Mouse (Mus musculus) lung, embryonic 14.5 days (tissue): Measurements from ENCODE around the gene Slc28a3. TPM values are rescaled to one million over a fixed set of nuclear protein-coding genes. Genes with fewer than 3 reads are reported as not detected.
A peak's percentile ranks its signal among the peaks of the same experiment; 100 is the strongest.

ENCODE experiments used
- ATAC-seq: fragments of 200-750 bp; cut with Nextera tagmentation; 2 replicates; pipeline ENCODE4 v1.8.0; 2017; ENCODE audit warnings: mild to moderate bottlenecking, moderate TSS enrichment, moderate library complexity; ENCODE audit not compliant: insufficient read depth
- DNase-seq: peaks from one replicate; pipeline ENCODE4 v3.0.0-alpha.2; 2015
- H3K27ac ChIP-seq: fragments of 300-500 bp; sonication (generic); 2 replicates; pipeline ENCODE4 v1.5.1; 2014; ENCODE audit warnings: low read depth, mild to moderate bottlenecking, moderate library complexity
- H3K27me3 ChIP-seq: fragments of 300-500 bp; sonication (generic); 2 replicates; pipeline ENCODE4 v1.6.1; 2014; ENCODE audit warnings: low read length, control low read depth; ENCODE audit not compliant: insufficient read depth
- H3K36me3 ChIP-seq: fragments of 300-500 bp; sonication (generic); 2 replicates; pipeline ENCODE4 v1.6.1; 2014; ENCODE audit warnings: control low read depth; ENCODE audit not compliant: insufficient read depth
- H3K4me1 ChIP-seq: fragments of 300-500 bp; sonication (generic); 2 replicates; pipeline ENCODE4 v1.6.1; 2014; ENCODE audit warnings: antibody characterized with exemption, control low read depth; ENCODE audit not compliant: insufficient read depth
- H3K4me2 ChIP-seq: fragments of 300-500 bp; sonication (generic); 2 replicates; pipeline ENCODE4 v1.6.1; 2014; ENCODE audit warnings: mild to moderate bottlenecking
- H3K4me3 ChIP-seq: fragments of 300-500 bp; sonication (generic); 2 replicates; pipeline ENCODE4 v1.5.1; 2014; ENCODE audit warnings: low read depth, low read length
- H3K9ac ChIP-seq: fragments of 300-500 bp; sonication (generic); 2 replicates; pipeline ENCODE4 v1.6.1; 2014
- H3K9me3 ChIP-seq: fragments of 300-500 bp; sonication (generic); 2 replicates; pipeline ENCODE4 v1.6.1; 2016; ENCODE audit warnings: low read depth, low read length, control low read depth
- CTCF ChIP-seq: IDR thresholded peaks from 2 replicates; pipeline ENCODE4 v1.5.1; 2016; ENCODE audit warnings: antibody characterized with exemption, low read depth
- WGBS: fragments of 180-500 bp; shearing (Covaris S2); extraction: QIAGEN DNeasy Blood & Tissue Kit; methylation state at CpG from one replicate; pipeline ENCODE4 v1.1.7; 2014; 5-methylcytosine and 5-hydroxymethylcytosine counted together
- polyA plus RNA-seq: library from polyadenylated mRNA; unstranded; fragments of >200 nt; fragmentation: Nextera tagmentation; extraction: Ambion mirVana; gene quantifications from 2 replicates; pipeline ENCODE4 v1.2.1, GENCODE M21; 2014

Gene Slc28a3
- polyA plus RNA-seq, 1 experiment from 2014 or later = 0.08 TPM

- Histone ChIP-seq H3K4me1 (no peaks in the 10 kb centered on the region), H3K36me3 (no peaks in the 10 kb centered on the region), H3K4me2 (no peak overlapping the region), H3K27me3 (no peaks in the 10 kb centered on the region), H3K27ac (no peak overlapping the region), H3K4me3 (no peak overlapping the region), H3K9ac (no peak overlapping the region), H3K9me3 (no peaks in the 10 kb centered on the region)
- TF ChIP-seq CTCF = peak; percentile 61
- ATAC-seq = no peak
- WGBS = 78% methylated on average over 8 of the region's 8 CpGs
- peak; percentile 59 for DNase-seq
Measured at GRCm38 (mm10) chr13:58514147-58514727, 96.4 kb downstream of the Slc28a3 start.

DNA sequence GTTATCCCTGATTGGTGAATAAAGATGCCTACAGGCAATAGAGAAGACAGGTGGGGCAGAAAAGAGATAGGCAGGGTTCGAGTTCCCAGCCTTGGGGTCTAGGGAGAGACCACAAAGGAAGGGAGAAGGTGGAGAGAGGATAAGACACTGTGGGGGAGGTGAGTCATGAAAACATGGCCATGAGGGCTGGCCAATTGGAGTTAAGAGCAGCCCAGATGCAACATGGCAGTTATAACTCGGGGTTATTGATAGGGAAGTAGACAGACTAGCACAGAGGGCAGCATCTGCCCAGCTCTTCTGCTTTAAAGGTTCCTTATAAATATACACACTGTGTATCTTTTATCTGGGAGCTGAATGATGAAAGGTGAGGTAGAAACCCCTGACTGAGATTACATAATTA lies 98.8 kb downstream of the Slc28a3 start:
- no peak for DNase-seq
- Histone ChIP-seq H3K27ac (no peak overlapping the region), H3K4me3 (no peak overlapping the region), H3K9me3 (no peaks in the 10 kb centered on the region), H3K4me2 (no peak overlapping the region), H3K9ac (no peak overlapping the region), H3K36me3 (no peaks in the 10 kb centered on the region), H3K4me1 (no peaks in the 10 kb centered on the region), H3K27me3 (no peaks in the 10 kb centered on the region)
- WGBS = 70% methylated on average over 2 of the region's 2 CpGs
- no peak for ATAC-seq
- TF ChIP-seq CTCF = no peak

DNA sequence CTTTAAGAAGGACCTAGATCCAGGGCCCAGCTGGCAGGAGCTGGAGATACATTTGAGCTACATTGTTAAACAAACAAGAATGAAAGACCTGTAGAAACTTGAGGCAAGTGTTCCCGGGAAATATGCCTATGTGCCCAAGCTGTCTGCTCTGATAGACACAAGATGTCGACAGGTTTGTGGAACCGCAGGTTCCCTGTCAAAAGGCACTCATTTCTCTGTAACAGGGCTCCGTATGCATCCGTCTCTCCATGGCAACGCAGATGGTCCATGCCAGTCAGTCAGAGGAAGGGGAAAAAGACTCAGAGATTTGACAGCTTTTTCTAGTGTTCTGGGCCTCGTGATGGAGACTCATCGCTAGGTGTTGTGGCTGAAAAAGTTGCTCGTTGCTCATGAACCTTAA lies 99.4 kb downstream of the Slc28a3 start:
- TF ChIP-seq CTCF = no peak
- H3K9me3 ChIP-seq = no peaks in the 10 kb centered on the region
- no peaks in the 10 kb centered on the region for H3K27me3 ChIP-seq
- H3K4me3 ChIP-seq = no peak overlapping the region
- no peak overlapping the region for H3K27ac ChIP-seq
- DNase-seq (no peak), ATAC-seq (no peak)
- no peak overlapping the region for H3K4me2 ChIP-seq
- H3K4me1 ChIP-seq = no peaks in the 10 kb centered on the region
- H3K36me3 ChIP-seq = no peaks in the 10 kb centered on the region
- 75% methylated on average over 9 of the region's 9 CpGs for WGBS
- no peak overlapping the region for H3K9ac ChIP-seq

GRCm38 (mm10) chr13:58509241-58509640 lies 101.4 kb downstream of the Slc28a3 start:
- DNase-seq (no peak), ATAC-seq (no peak)
- 29% methylated on average over 3 of the region's 3 CpGs for WGBS
- no peaks in the 10 kb centered on the region for H3K9me3 ChIP-seq
- no peak for TF ChIP-seq CTCF
- no peak overlapping the region for H3K27ac ChIP-seq
- no peaks in the 10 kb centered on the region for H3K36me3 ChIP-seq
- H3K4me2 ChIP-seq = no peak overlapping the region
- no peaks in the 10 kb centered on the region for H3K27me3 ChIP-seq
- no peaks in the 10 kb centered on the region for H3K4me1 ChIP-seq
- no peak overlapping the region for H3K9ac ChIP-seq
- no peak overlapping the region for H3K4me3 ChIP-seq

DNA sequence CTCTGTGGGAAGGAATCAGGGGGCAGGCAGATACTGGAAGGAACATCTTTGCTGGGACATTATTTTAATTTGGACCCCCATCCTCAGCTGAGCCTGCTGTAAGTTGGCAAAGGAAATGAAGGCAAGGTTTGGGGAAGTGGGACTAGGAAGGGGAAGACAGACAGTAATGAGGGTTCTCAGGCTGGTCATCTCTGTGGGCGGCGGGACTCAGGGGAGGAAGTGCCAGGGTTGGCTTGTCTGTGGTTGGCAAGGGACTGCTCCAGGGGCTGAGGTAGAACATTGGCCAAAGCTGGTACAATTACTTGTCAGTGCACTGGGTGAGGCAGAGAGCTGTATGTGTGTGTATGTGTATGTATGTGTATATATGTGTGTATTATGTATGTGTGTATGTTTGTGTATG lies 107.1 kb downstream of the Slc28a3 start:
- Histone ChIP-seq H3K4me2 (no peak overlapping the region), H3K36me3 (no peaks in the 10 kb centered on the region), H3K4me1 (no peaks in the 10 kb centered on the region), H3K9ac (no peak overlapping the region), H3K27ac (no peak overlapping the region), H3K4me3 (no peak overlapping the region), H3K9me3 (no peaks in the 10 kb centered on the region), H3K27me3 (no peaks in the 10 kb centered on the region)
- WGBS = 88% methylated on average over 2 of the region's 2 CpGs
- ATAC-seq (no peak), DNase-seq (no peak)
- TF ChIP-seq CTCF = no peak

GRCm38 (mm10) chr13:58497809-58498208 lies 112.9 kb downstream of the Slc28a3 start:
- ATAC-seq = no peak
- DNase-seq = peak; percentile 46
- Histone ChIP-seq H3K4me1 (no peaks in the 10 kb centered on the region), H3K36me3 (no peaks in the 10 kb centered on the region), H3K4me3 (no peak overlapping the region), H3K9me3 (no peaks in the 10 kb centered on the region), H3K27ac (no peak overlapping the region), H3K9ac (no peak overlapping the region), H3K4me2 (no peak overlapping the region), H3K27me3 (no peaks in the 10 kb centered on the region)
- no peak for TF ChIP-seq CTCF
- 46% methylated on average over 12 of the region's 12 CpGs for WGBS

Other genes starting within 250 kb of the Slc28a3 start
- gene 2210016F16Rik, start 225.7 kb downstream of the Slc28a3 start, polyA plus RNA-seq = 34.0 and 34.2 TPM in 2 replicates
- gene Rmi1, start 208.6 kb downstream of the Slc28a3 start, polyA plus RNA-seq = 25.7 and 28.8 TPM in 2 replicates
- gene Hnrnpk, start 207.5 kb downstream of the Slc28a3 start, polyA plus RNA-seq = 1,795 and 1,797 TPM in 2 replicates
- 1.3 and 1.7 TPM in 2 replicates for gene Ntrk2, start 195.7 kb upstream of the Slc28a3 start, polyA plus RNA-seq